Mouse (Mus musculus) megakaryocyte, embryonic 14.5 days (primary cell): ENCODE measurements around the gene Pxdn.

Experiments
- FLI1 ChIP-seq: IDR thresholded peaks from 2 replicates; pipeline ENCODE4 v1.6.1; 2012; ENCODE audit warnings: low read length, inconsistent platforms, mixed read lengths
- GATA1 ChIP-seq: IDR thresholded peaks from 3 replicates; pipeline ENCODE4 v1.6.1; 2012; ENCODE audit warnings: mixed read lengths, low read length, inconsistent platforms, borderline replicate concordance

DNA sequence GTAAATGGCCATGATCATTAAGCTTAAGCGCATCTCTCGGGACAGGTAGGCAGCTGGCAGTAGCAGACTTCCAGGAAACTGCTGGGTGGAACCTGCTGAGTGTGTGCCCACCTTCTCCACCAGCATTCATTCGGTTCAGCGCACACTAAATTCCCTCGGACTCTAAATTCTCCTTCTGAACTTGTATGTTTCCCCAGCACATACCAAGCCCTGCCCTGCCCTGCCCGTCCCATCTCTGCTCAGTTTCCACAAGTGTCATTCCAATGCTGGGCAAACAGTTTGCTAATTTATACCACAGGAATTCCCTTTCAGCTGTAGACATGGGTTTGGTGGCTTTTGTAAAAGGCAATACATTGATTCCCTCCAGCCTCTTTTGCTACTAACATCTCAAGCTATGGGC, 27.6 kb downstream of the Pxdn start:
- TF ChIP-seq GATA1 (no peak), FLI1 (no peak)
